Mouse (Mus musculus): Measurements from ENCODE around the gene Fbxw9. TPM values are rescaled to one million over a fixed set of nuclear protein-coding genes. Genes with fewer than 3 reads are reported as not detected.

Gene Fbxw9
- total and polyA plus RNA-seq, 3 experiments = 10.6 to 13.9 TPM; not detected in 1

DNA sequence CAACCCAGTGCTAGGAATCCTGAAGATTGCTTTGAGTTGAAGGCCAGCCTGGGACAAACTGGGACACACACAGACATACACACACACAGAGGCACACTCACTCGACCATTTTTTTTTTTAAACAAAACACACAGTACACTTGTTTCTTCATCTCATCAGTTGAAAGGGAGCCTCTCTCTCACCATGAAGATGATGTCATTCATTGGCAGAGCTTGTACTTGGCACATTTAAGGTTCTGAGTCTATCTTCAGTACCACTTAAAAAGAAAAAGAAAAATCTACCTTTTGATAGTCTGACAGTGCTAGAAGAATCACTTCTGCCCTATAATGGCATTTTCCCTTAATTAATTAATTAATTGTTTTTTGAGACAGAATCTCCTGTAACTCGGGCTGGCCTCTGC lies 28.9 kb downstream of the Fbxw9 start:
- Histone ChIP-seq H3K9me3 (replicated peaks; ENCODE audit: insufficient read depth, low read length) (no peaks in the 10 kb centered on the region), H3K27ac (ENCODE audit: control insufficient read depth, low read depth, low read length) (no peak overlapping the region), H3K4me1 (ENCODE audit: control insufficient read depth in 1 of 2, insufficient read depth in 2 of 2, low read length in 2 of 2) (peaks cover 7 to 15% of the 10 kb centered on the region in 2 experiments), H3K27me3 (ENCODE audit: control insufficient read depth in 1 of 2, insufficient read depth in 2 of 2, low read length in 2 of 2) (no peaks in the 10 kb centered on the region), H3K9ac (ENCODE audit: control insufficient read depth, low read depth, low read length, poor library complexity, severe bottlenecking) (no peak overlapping the region), H3K36me3 (ENCODE audit: control insufficient read depth in 1 of 2, insufficient read depth in 2 of 2, low read length in 2 of 2) (peaks cover 0 to 13% of the 10 kb centered on the region in 2 experiments; a peak in 2 of 4 replicates), H3K4me3 (ENCODE audit: control insufficient read depth in 1 of 2, insufficient read depth in 1 of 2, low read depth in 2 of 2, low read length in 2 of 2) (no peak overlapping the region), H3K79me2 (ENCODE audit: control insufficient read depth, insufficient read depth, low read length, poor library complexity) (no peaks in the 10 kb centered on the region)
- TF ChIP-seq GABPA (IDR thresholded peaks at IDR 0.05; ENCODE audit: low read depth, low read length) = no peak
- TF ChIP-seq ZNF384 (IDR thresholded peaks at IDR 0.05; ENCODE audit: low read depth, low read length) = no peak
- no peak for TF ChIP-seq HCFC1 (IDR thresholded peaks at IDR 0.05; ENCODE audit: low read depth, low read length)
- TF ChIP-seq SIN3A (IDR thresholded peaks at IDR 0.05; ENCODE audit: low read length) = no peak
- TF ChIP-seq ZMIZ1 (IDR thresholded peaks at IDR 0.05; ENCODE audit: low read depth, low read length) = no peak
- no peak for TF ChIP-seq ELF1 (IDR thresholded peaks at IDR 0.05; ENCODE audit: low read depth, low read length)
- TF ChIP-seq TCF12 (IDR thresholded peaks at IDR 0.05; ENCODE audit: low read depth, low read length) = no peak
- no peak for TF ChIP-seq MAX (IDR thresholded peaks at IDR 0.05; ENCODE audit: low read length)
- TF ChIP-seq JUND (IDR thresholded peaks at IDR 0.05; ENCODE audit: low read depth, low read length) = no peak
- DNase-seq (ENCODE audit: low read depth, low spot score) = no peak

DNA sequence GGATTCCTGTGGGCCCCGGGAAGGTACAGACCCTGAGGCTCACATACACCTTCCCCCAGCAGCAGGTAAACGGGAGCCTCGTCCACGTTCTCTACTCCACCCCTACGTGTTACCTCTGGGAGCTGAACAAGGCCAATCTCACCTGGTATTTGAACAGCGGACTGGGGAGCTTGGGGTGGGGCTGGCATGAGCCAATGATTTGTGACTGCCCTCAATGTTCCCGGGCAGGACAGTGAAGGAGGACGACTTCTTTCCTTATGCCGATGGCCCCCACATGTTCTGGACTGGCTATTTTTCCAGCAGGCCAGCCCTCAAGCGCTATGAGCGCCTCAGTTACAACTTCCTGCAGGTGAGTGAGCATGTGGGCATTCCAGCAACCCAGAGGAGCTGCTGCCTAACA lies 31.0 kb downstream of the Fbxw9 start:
- no peaks in the 10 kb centered on the region for H3K4me1 ChIP-seq (ENCODE audit: control insufficient read depth in 1 of 2, insufficient read depth in 2 of 2, low read length in 2 of 2)
- DNase-seq (ENCODE audit: low read depth, low spot score) = no peak
- no peak overlapping the region for H3K9ac ChIP-seq (ENCODE audit: control insufficient read depth, low read depth, low read length, poor library complexity, severe bottlenecking)
- no peak overlapping the region for H3K4me3 ChIP-seq (ENCODE audit: control insufficient read depth in 1 of 2, insufficient read depth in 1 of 2, low read depth in 2 of 2, low read length in 2 of 2)
- H3K27me3 ChIP-seq (ENCODE audit: control insufficient read depth in 1 of 2, insufficient read depth in 2 of 2, low read length in 2 of 2) = no peaks in the 10 kb centered on the region
- no peaks in the 10 kb centered on the region for H3K9me3 ChIP-seq (replicated peaks; ENCODE audit: insufficient read depth, low read length)
- H3K79me2 ChIP-seq (ENCODE audit: control insufficient read depth, insufficient read depth, low read length, poor library complexity) = no peaks in the 10 kb centered on the region
- no peak overlapping the region for H3K27ac ChIP-seq (ENCODE audit: control insufficient read depth, low read depth, low read length)
- TF ChIP-seq MXI1 (IDR thresholded peaks at IDR 0.05; ENCODE audit: low read depth, low read length) (no peak), CHD1 (IDR thresholded peaks at IDR 0.05; ENCODE audit: low read depth, low read length) (no peak), MAX (IDR thresholded peaks at IDR 0.05; ENCODE audit: low read length) (no peak), GABPA (IDR thresholded peaks at IDR 0.05; ENCODE audit: low read depth, low read length) (no peak), POLR2AphosphoS2 (IDR thresholded peaks at IDR 0.05; ENCODE audit: low read length) (no peak), SMC3 (IDR thresholded peaks at IDR 0.05; ENCODE audit: low read depth, low read length) (no peak), MAFK (IDR thresholded peaks at IDR 0.05; ENCODE audit: borderline replicate concordance, low read depth, low read length) (no peak), RCOR1 (IDR thresholded peaks at IDR 0.05; ENCODE audit: low read depth, low read length) (no peak), TAL1 (IDR thresholded peaks at IDR 0.05; ENCODE audit: low read length) (no peak), USF2 (IDR thresholded peaks at IDR 0.05; ENCODE audit: borderline replicate concordance in 1 of 2, insufficient read depth in 1 of 2, low read depth in 1 of 2, low read length in 2 of 2) (no peak), UBTF (IDR thresholded peaks at IDR 0.05; ENCODE audit: borderline replicate concordance, insufficient read depth, low read depth, low read length) (no peak), MAZ (IDR thresholded peaks at IDR 0.05; ENCODE audit: low read depth, low read length) (no peak), ETS1 (IDR thresholded peaks at IDR 0.05; ENCODE audit: low read depth, low read length) (no peak), JUND (IDR thresholded peaks at IDR 0.05; ENCODE audit: low read depth, low read length) (no peak), CHD2 (IDR thresholded peaks at IDR 0.05; ENCODE audit: low read length) (no peak), HCFC1 (IDR thresholded peaks at IDR 0.05; ENCODE audit: low read depth, low read length) (no peak), ZC3H11A (IDR thresholded peaks at IDR 0.05; ENCODE audit: low read depth, low read length) (no peak)
- H3K36me3 ChIP-seq (ENCODE audit: control insufficient read depth in 1 of 2, insufficient read depth in 2 of 2, low read length in 2 of 2) = no peaks in the 10 kb centered on the region; a peak in 1 of 4 replicates
